Mouse (Mus musculus): ENCODE measurements around the gene Sh3rf1. TPM values are rescaled to one million over a fixed set of nuclear protein-coding genes. Genes with fewer than 3 reads are reported as not detected.

Sh3rf1 gene
- polyA plus RNA-seq, 1 experiment from 2014 or later = 1.6 TPM

DNA sequence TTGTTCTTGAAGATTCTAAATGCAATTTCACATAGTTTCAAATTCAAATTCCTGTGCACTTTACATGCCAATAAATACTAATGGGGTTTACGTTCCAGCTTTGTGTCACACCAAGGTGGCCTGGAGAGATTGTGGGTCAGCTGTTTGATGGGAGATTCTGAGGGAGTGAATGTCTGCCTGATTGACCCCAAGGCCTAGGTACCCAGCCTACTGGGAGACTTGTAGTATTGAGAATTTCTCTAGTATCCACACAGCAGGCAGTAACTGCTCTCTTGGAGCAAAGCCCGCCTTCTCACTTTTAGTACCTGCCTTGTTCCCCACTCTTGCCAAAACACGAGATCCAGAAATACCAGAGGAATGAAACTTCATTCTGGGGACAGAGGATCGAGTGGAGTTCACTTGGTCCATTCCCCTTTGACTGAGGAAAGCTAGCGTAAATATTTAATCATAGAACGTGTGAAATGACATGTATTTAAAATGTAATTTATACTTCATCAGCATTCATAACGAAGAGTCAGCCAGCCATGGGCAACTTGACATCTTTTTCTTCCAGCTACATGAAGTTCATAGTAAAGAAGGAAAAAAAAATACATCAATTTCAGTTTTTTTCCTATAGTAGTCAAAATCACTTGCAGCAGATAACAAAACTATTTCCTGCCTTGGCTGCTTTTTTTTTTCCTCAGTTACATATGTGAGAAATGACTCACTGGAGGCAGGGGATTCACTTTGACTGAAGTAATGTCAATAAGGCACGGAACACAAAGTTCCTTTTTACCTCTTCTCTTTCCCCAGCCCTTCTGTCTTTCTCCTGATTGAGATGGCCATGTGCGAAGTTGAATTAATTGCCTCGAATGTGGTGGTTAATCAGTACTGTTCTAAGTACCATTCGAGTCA, 52.0 kb downstream of the Sh3rf1 start:
- Histone ChIP-seq H3K27me3 (ENCODE audit: insufficient read depth, low read length) (no peaks in the 10 kb centered on the region), H3K27ac (ENCODE audit: low read depth) (no peak overlapping the region), H3K4me1 (ENCODE audit: insufficient read depth) (peaks cover 17% of the 10 kb centered on the region), H3K9ac (replicated peaks) (no peak overlapping the region), H3K4me2 (ENCODE audit: low read depth, low read length) (no peak overlapping the region), H3K9me3 (ENCODE audit: low read length) (no peaks in the 10 kb centered on the region), H3K4me3 (ENCODE audit: low read depth, low read length) (no peak overlapping the region), H3K36me3 (replicated peaks; ENCODE audit: insufficient read depth, low read length) (no peaks in the 10 kb centered on the region)
- DNase-seq (no peak), ATAC-seq (no peak)
- TF ChIP-seq CTCF (IDR thresholded peaks at IDR 0.05; ENCODE audit: low read depth) (no peak), EP300 (IDR thresholded peaks at IDR 0.05; ENCODE audit: low read depth) (no peak)
- WGBS (ENCODE audit: insufficient replicate concordance) = 68% methylated on average over 11 of the region's 11 CpGs

DNA sequence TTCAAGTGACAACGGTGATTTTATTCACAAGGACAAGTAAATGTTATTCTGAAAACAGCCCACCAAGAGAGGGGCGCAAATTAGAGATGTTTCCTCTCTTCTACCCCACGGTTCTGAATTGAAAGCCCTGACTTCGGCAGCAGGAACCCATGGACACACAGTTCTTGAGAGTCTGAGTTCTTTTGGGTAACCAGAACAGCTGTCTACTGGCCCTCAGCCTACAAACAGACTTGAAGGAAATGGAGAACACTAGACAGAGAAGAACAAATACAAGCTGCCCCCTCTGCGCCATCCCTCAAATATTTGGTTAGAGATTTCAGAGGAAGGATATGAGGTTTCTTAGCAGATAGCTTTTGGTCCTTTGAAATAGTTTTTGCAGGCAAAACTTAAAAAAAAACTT, 52.7 kb downstream of the Sh3rf1 start:
- H3K4me3 ChIP-seq (ENCODE audit: low read depth, low read length) = no peak overlapping the region
- H3K27ac ChIP-seq (ENCODE audit: low read depth) = no peak overlapping the region
- ATAC-seq = no peak
- no peaks in the 10 kb centered on the region for H3K9me3 ChIP-seq (ENCODE audit: low read length)
- no peak for DNase-seq
- H3K9ac ChIP-seq (replicated peaks) = no peak overlapping the region
- 72% methylated on average over 5 of the region's 5 CpGs for WGBS (ENCODE audit: insufficient replicate concordance)
- TF ChIP-seq EP300 (IDR thresholded peaks at IDR 0.05; ENCODE audit: low read depth) (no peak), CTCF (IDR thresholded peaks at IDR 0.05; ENCODE audit: low read depth) (no peak)
- no peak overlapping the region for H3K4me2 ChIP-seq (ENCODE audit: low read depth, low read length)
- no peaks in the 10 kb centered on the region for H3K36me3 ChIP-seq (replicated peaks; ENCODE audit: insufficient read depth, low read length)
- H3K27me3 ChIP-seq (ENCODE audit: insufficient read depth, low read length) = no peaks in the 10 kb centered on the region
- H3K4me1 ChIP-seq (ENCODE audit: insufficient read depth) = peaks cover 17% of the 10 kb centered on the region

DNA sequence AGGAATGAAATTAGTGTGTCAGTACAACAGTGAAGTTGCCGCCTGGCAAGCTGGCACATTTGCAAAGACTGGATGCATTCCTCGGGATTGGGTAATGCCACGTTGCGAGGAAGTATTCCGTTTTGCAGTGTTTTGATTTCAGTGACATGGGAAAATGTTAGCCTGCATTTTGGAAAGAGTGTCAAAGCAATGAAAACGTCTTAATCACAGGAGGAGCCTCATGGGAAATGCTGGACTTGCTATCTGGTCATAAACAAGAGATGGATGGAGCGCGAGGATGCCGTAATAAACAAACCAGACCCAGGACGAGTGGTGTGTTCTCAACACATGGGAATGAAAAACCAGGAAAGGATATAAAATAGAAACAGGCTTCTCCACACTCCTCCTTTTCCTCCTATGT, 55.4 kb downstream of the Sh3rf1 start:
- Histone ChIP-seq H3K36me3 (replicated peaks; ENCODE audit: insufficient read depth, low read length) (no peaks in the 10 kb centered on the region), H3K4me1 (ENCODE audit: insufficient read depth) (peaks cover 34% of the 10 kb centered on the region), H3K27ac (ENCODE audit: low read depth) (no peak overlapping the region), H3K27me3 (ENCODE audit: insufficient read depth, low read length) (no peaks in the 10 kb centered on the region), H3K9ac (replicated peaks) (no peak overlapping the region), H3K4me2 (ENCODE audit: low read depth, low read length) (no peak overlapping the region), H3K9me3 (ENCODE audit: low read length) (no peaks in the 10 kb centered on the region), H3K4me3 (ENCODE audit: low read depth, low read length) (no peak overlapping the region)
- TF ChIP-seq EP300 (IDR thresholded peaks at IDR 0.05; ENCODE audit: low read depth) (no peak), CTCF (IDR thresholded peaks at IDR 0.05; ENCODE audit: low read depth) (no peak)
- WGBS (ENCODE audit: insufficient replicate concordance) = 79% methylated on average over 10 of the region's 10 CpGs
- ATAC-seq (no peak), DNase-seq (no peak)

DNA sequence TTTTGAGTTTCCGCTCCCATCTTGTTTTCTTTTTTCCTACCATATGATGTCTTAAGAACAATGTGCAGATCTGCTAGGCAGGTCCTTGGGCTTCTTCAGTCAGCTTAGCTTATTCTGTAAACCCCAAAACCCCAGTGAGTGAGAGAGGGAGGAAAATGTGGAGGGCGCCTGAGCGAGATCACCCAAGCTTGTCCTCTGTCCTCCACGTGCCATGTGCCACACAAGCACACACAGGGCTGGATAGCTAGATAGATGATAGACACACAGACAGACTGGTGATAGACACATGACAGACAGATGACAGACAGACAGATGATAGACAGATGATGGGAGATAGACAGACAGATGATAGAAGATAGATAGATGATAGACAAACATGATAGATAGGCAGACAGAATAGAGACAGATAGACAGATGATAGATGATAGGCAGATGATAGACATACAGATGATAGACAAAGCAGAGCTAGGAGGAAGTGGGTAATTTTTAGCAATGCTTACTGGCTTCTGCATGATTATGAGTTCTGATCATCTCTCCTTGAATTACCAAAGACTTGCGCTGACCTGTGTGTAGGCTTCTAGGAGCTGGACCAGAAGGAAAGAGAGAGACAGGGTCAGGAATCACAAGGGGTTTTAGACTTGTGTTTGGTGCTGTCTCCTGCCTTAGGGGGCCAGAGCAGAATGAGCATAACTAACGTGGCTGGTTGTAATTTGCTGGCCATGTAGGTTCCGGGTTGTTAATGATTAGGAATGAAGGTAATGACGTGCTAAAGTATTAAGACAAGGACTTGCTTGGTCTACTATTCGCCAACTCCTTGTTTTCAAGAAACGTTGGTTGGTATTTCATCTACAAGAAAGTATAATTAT, 58.9 kb downstream of the Sh3rf1 start:
- Histone ChIP-seq H3K4me2 (ENCODE audit: low read depth, low read length) (no peak overlapping the region), H3K27me3 (ENCODE audit: insufficient read depth, low read length) (no peaks in the 10 kb centered on the region), H3K4me1 (ENCODE audit: insufficient read depth) (peaks cover 22% of the 10 kb centered on the region), H3K9me3 (ENCODE audit: low read length) (no peaks in the 10 kb centered on the region), H3K27ac (ENCODE audit: low read depth) (no peak overlapping the region), H3K36me3 (replicated peaks; ENCODE audit: insufficient read depth, low read length) (no peaks in the 10 kb centered on the region), H3K9ac (replicated peaks) (no peak overlapping the region), H3K4me3 (ENCODE audit: low read depth, low read length) (no peak overlapping the region)
- 56% methylated on average over 10 of the region's 10 CpGs for WGBS (ENCODE audit: insufficient replicate concordance)
- ATAC-seq (no peak), DNase-seq (no peak)
- TF ChIP-seq CTCF (IDR thresholded peaks at IDR 0.05; ENCODE audit: low read depth) = no peak
- TF ChIP-seq EP300 (IDR thresholded peaks at IDR 0.05; ENCODE audit: low read depth) = no peak

DNA sequence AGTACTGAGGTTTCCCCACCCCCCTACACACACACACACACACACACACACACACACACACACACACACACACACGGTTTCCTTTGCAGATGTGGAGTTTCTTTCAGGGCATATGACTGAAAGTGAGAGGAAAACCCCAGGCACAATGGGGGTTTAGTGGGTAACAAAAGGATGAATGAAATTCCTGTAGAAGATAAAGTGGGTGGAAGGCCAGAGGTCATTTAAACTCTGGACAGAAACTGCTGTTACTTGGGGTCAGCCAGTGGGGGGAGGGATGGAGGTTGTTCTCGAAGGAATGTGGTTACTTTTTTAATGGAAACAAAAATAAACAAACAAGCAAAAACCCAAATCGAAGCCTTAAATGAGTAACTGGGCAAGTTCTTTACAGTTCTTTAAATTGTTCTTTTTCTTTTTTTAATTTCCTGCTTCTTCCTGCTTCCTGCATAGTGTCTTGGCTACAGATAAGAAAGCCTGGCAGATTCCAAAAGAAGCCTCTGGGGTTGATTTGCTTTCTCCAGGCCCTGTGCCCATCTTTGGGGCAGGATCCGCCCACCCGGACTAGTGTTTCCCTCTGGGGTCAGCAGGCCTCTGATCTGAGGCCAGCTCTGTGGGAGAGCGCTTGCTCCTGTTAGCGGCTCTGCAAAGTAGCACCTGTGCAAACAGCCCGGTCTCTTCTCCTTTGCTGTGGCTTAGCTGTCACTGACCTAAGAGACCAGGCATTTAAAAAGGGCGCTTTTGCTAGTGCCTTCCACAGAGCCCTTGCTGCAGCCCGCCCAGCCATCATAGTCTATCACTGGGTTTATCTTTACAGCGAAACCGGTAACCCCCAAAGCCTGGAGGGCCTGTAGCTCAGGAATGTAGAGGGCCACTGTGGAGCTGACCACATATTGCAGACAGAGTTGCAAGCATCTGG, 59.8 kb downstream of the Sh3rf1 start:
- Histone ChIP-seq H3K36me3 (replicated peaks; ENCODE audit: insufficient read depth, low read length) (no peaks in the 10 kb centered on the region), H3K27me3 (ENCODE audit: insufficient read depth, low read length) (no peaks in the 10 kb centered on the region), H3K9ac (replicated peaks) (no peak overlapping the region), H3K4me2 (ENCODE audit: low read depth, low read length) (no peak overlapping the region), H3K4me1 (ENCODE audit: insufficient read depth) (peaks cover 18% of the 10 kb centered on the region), H3K27ac (ENCODE audit: low read depth) (0 out of 2 replicates have a peak overlapping the region, but pooled peaks have one; percentile 16), H3K9me3 (ENCODE audit: low read length) (no peaks in the 10 kb centered on the region), H3K4me3 (ENCODE audit: low read depth, low read length) (no peak overlapping the region)
- ATAC-seq = peak; percentile 65
- WGBS (ENCODE audit: insufficient replicate concordance) = 28% methylated on average over 12 of the region's 12 CpGs
- peak; percentile 33 for DNase-seq
- TF ChIP-seq CTCF (IDR thresholded peaks at IDR 0.05; ENCODE audit: low read depth) = no peak
- TF ChIP-seq EP300 (IDR thresholded peaks at IDR 0.05; ENCODE audit: low read depth) = no peak

Measured in liver, postnatal 0 days (tissue).